Mouse (Mus musculus): Measurements from ENCODE around the gene Ascl4. TPM values are rescaled to one million over a fixed set of nuclear protein-coding genes. Genes with fewer than 3 reads are reported as not detected.

Gene Ascl4
- 0.18 TPM for polyA plus RNA-seq (2017; shearing (Covaris generic))

DNA sequence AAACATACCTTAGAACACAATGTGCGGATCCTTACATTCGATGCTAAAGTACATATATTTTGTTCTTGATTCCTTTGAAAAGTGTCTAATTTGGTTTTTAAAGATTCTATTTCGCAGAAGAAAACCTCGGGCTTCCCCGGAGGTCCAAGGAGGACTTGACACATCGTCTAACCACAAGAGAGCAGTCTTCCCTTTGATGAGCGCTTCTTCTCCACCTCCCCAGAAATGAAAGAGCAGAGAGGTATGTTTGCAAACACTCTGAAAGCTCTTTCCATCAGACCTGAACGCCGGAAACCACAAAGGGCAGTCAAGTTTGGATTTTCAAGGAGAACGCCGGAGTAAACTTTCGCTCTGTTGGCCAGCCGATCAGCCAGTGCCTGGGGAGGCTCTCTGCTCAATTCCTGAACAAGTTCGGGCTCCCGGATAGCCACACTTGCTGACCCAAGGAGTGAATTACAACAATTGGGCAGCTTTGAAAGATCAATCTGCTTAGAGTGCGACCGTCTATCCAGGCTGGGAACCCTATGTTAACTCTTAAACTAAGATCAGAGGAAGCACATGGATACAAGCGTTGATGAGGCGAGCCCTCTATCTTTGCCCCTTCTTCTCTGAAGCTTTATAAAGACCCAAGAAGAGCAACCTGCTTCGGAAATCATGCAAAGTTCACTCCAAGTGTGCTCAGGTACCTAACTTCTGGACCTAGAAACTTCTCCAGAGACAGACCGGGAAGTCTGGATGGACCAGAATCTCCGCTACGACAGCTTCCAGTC is at the start of gene Ascl4:
Gene Ascl4 (plus strand): TSS at position 6 of the 770 bp plus-strand sequence.

DNA sequence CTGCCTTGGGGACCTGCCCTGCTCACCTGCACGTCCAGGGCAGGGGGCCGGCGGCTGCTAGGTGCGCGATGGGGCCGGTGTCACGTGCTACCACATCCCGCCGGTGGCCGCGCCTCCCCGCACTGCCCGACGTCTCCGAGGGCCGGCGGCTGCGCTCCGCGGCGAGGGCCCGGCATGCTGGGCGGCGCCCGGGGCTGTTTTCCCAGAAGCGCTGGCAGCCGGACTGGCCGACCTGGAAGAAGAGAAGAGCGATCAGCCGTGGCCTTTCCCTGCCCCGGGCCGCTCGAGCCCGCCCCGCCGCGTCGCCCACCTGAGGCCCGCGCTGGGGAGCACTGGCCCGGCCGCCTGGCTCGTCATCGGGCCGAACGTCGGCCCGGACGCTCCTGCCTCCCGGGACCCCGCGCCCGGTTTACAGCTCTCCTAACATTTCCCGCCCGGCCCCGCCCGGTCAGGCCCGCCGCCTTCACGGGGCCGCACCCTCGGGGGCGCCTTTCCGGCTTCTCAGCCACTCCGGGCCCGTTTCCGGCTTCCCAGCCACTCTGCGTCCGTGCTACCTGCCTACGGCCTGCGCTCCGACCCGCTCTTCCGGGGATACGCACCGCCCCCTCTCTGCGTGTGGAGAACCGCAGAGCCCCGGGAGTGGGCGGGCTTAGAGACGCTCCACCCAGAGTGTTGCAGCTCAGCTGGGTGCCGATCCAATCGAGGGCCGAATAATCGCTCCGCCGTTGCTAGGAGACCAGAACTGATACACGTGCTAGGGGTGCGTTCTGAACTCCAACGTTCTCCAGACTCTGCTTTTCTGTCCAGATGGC is 10.8 kb upstream of the Ascl4 start, which contains the start of gene Prdm4:
Gene Prdm4 (minus strand): TSS at position 645 of the 812 bp plus-strand sequence.

DNA sequence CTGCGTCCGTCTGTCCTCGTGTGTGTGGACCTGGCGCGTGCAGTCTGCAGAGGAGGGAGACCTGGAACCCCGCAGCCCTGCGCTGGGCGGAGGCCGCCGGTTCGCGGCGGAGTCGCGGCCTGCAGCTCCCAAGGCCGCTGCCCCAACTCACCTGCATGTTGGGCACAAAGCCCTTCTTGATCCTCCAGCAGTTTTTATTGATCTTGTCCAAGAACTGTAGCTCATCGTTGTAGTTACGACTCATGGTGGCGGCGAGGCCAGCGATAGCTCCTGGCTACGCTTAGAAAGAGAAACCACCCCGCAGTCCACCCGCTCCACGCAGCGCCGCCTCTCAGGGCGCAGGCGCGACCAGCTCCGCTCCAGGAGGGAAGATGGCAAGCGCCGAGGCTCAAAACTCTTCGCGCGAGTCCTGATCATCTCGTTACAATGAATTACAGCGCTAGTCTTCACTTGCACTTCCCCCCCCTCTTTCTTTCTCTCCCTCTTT is 30.0 kb downstream of the Ascl4 start, which contains the start of gene Rtcb:
Gene Rtcb (minus strand): TSS at position 360 of the 487 bp plus-strand sequence.

Other genes with a start within 250 kb of the Ascl4 start
- 49.8 TPM for gene Pwp1, start 98.2 kb upstream of the Ascl4 start, polyA plus RNA-seq (2017; shearing (Covaris generic))
- gene Prdm4, start 10.5 kb upstream of the Ascl4 start, polyA plus RNA-seq (2017; shearing (Covaris generic)), result 32.6 TPM
- 81.7 TPM for gene Rtcb, start 30.1 kb downstream of the Ascl4 start, polyA plus RNA-seq (2017; shearing (Covaris generic))
- gene Bpifc, start 84.2 kb downstream of the Ascl4 start, polyA plus RNA-seq (2017; shearing (Covaris generic)), result not detected
- gene Fbxo7, start 94.3 kb downstream of the Ascl4 start, polyA plus RNA-seq (2017; shearing (Covaris generic)), result 56.0 TPM